Mouse (Mus musculus) ES-Bruce4 (cell line): ENCODE data around the gene Rph3al.

Source experiments
- CTCF ChIP-seq: IDR thresholded peaks from one replicate; pipeline ENCODE4 v1.8.1; 2011; ENCODE audit warnings: low read depth, low read length
- POLR2A ChIP-seq: IDR thresholded peaks from one replicate; pipeline ENCODE4 v1.8.1; 2011; ENCODE audit warnings: low read length; ENCODE audit not compliant: insufficient read depth

GRCm38 (mm10) chr11:75968761-75969160, 30.5 kb upstream of the Rph3al start:
- TF ChIP-seq CTCF, result no peak
- no peak for TF ChIP-seq POLR2A
